Mouse (Mus musculus) myocyte (in vitro differentiated cells): ENCODE measurements at regions not wholly inside any gene's neighbourhood (a gene's known extent, or its start where the extent isn't known, plus 50 kb on each side); places are given as distances from the start of the nearest gene placed in this dataset.

Source experiments
- H3K27me3 ChIP-seq: one replicate; pipeline ENCODE4 v1.6.1; 2011; ENCODE audit not compliant: control insufficient read depth, insufficient read depth, insufficient read length
- H3K36me3 ChIP-seq: one replicate; pipeline ENCODE4 v1.6.1; 2011; ENCODE audit not compliant: control insufficient read depth, insufficient read depth
- H3K4me2 ChIP-seq: one replicate; pipeline ENCODE4 v1.6.1; 2011; ENCODE audit warnings: low read depth, control low read depth
- H3K4me3 ChIP-seq: one replicate; pipeline ENCODE4 v1.5.1; 2011; ENCODE audit warnings: mild to moderate bottlenecking, control low read depth, moderate library complexity
- H3K79me2 ChIP-seq: one replicate; pipeline ENCODE4 v1.6.1; 2011; ENCODE audit not compliant: control insufficient read depth, insufficient read depth
- H3ac ChIP-seq: one replicate; pipeline ENCODE4 v1.6.1; 2011; ENCODE audit not compliant: control insufficient read depth, insufficient read length
- CEBPB ChIP-seq: IDR thresholded peaks from 2 replicates; pipeline ENCODE4 v1.6.1; 2011; ENCODE audit warnings: mild to moderate bottlenecking, moderate library complexity; ENCODE audit not compliant: poor library complexity, insufficient read depth, severe bottlenecking
- E2F4 ChIP-seq: IDR thresholded peaks from one replicate; pipeline ENCODE4 v1.6.1; 2011; ENCODE audit warnings: mild to moderate bottlenecking, control low read depth, moderate library complexity; ENCODE audit not compliant: insufficient read depth
- MAX ChIP-seq: IDR thresholded peaks from one replicate; pipeline ENCODE4 v1.6.1; 2011; ENCODE audit warnings: low read depth, mild to moderate bottlenecking, control low read depth
- MYOG ChIP-seq, 3 experiments: IDR thresholded peaks; one replicate each; pipeline ENCODE4 v1.6.1; 2011; ENCODE audit warnings: control low read depth in 2 of 3, low read depth in 2 of 3, mild to moderate bottlenecking in 2 of 3; ENCODE audit not compliant: insufficient read length in 2 of 3, control insufficient read depth in 1 of 3, insufficient read depth in 1 of 3
- REST ChIP-seq: IDR thresholded peaks from one replicate; pipeline ENCODE4 v1.6.1; 2011; ENCODE audit warnings: mild to moderate bottlenecking, control low read depth, moderate library complexity; ENCODE audit not compliant: insufficient read depth, insufficient read length
- SRF ChIP-seq: IDR thresholded peaks from one replicate; pipeline ENCODE4 v1.6.1; 2011; ENCODE audit warnings: low read depth; ENCODE audit not compliant: control insufficient read depth, insufficient read length
- TCF12 ChIP-seq: IDR thresholded peaks from one replicate; pipeline ENCODE4 v1.6.1; 2011; ENCODE audit warnings: mild to moderate bottlenecking, control low read depth; ENCODE audit not compliant: poor library complexity, insufficient read depth, severe bottlenecking
- TCF3 ChIP-seq: IDR thresholded peaks from one replicate; pipeline ENCODE4 v1.6.1; 2011; ENCODE audit warnings: low read depth, control low read depth; ENCODE audit not compliant: insufficient read length
- USF1 ChIP-seq: IDR thresholded peaks from one replicate; pipeline ENCODE4 v1.6.1; 2011; ENCODE audit warnings: low read depth, mild to moderate bottlenecking, control low read depth, moderate library complexity

DNA sequence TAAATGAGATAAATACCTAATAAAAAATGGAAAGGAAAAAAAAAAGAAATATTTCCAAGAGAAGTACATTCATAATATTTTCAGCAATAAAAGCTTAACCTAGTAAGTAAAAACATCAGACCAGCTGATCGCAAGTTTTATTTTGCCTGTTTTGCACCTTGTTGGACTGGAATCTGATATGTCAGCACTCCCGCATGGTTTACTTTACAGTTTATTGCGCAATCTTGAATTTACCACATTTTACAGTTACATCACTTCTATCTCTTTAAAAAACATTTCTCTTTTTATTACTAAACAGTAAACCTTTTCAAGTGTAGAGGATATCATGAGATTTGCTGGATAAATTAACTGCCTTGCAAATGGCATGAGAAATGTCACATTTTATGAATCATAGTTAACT is 669.1 kb upstream of the Slitrk1 start:
- H3K36me3 ChIP-seq: no peaks in the 10 kb centered on the region
- no peak overlapping the region for H3K4me2 ChIP-seq
- H3K4me3 ChIP-seq: no peak overlapping the region
- TF ChIP-seq MAX (no peak), CEBPB (peak; percentile 92)
- H3K27me3 ChIP-seq: no peaks in the 10 kb centered on the region
- no peaks in the 10 kb centered on the region for H3K79me2 ChIP-seq
- no peak overlapping the region for H3ac ChIP-seq

- no peaks in the 10 kb centered on the region for H3K27me3 ChIP-seq
- no peaks in the 10 kb centered on the region for H3K79me2 ChIP-seq
- no peaks in the 10 kb centered on the region for H3K36me3 ChIP-seq
- H3ac ChIP-seq: no peak overlapping the region
- TF ChIP-seq E2F4 (no peak), USF1 (no peak), MAX (no peak), TCF3 (no peak), MYOG (IDR thresholded peaks at IDR 0.05; ENCODE audit: control insufficient read depth in 1 of 3, insufficient read depth in 1 of 3, insufficient read length in 2 of 3, low read depth in 2 of 3) (no peak), CEBPB (no peak)
- no peak overlapping the region for H3K4me3 ChIP-seq
- no peak overlapping the region for H3K4me2 ChIP-seq
Observed at GRCm38 (mm10) chr14:109579672-109580071, 665.7 kb upstream of the Slitrk1 start.

DNA sequence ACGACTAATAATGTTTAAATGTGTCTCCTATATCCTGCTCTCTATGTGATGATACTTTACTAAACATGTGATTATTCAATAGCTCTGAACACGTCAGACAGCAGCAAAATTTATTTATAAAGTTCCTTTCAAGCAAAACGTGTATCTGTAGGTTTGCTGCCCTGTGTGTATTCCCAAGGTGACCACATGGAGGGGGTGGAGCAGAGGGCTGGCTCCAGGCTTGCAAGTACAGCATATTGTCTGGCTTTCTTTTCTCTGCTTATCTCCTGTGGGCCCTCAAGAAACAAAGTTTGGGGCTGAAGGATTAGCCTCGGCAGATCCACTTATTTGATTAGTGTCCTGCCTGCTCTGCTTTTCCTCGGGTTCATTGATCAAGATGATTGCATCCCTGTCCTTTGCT is 636.6 kb upstream of the Slitrk1 start:
- no peak overlapping the region for H3K4me2 ChIP-seq

DNA sequence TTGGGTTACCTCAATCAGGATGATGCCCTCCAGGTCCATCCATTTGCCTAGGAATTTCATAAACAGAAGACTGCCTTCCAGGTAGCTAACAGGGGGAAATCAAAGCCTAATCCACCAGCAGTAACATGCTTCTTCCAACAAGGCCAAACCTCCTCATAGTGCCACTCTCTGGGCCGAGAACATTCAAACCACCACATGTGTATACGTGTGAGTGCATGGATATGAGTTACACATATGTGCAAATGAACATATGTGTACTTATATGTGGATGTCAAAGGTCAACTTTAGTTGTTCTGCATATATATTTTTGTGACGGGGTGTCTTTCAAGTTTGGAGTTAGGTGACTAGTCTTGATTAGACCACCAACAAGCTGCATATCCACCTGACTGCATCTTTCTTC is 601.0 kb upstream of the Slitrk1 start:
- no peak overlapping the region for H3K4me3 ChIP-seq
- H3K36me3 ChIP-seq: no peaks in the 10 kb centered on the region
- no peaks in the 10 kb centered on the region for H3K27me3 ChIP-seq
- H3ac ChIP-seq: no peak overlapping the region
- H3K4me2 ChIP-seq: no peak overlapping the region
- H3K79me2 ChIP-seq: no peaks in the 10 kb centered on the region
- TF ChIP-seq MAX (no peak), REST (no peak)

More for the DNA sequence above, 636.6 kb upstream of the Slitrk1 start:
- no peaks in the 10 kb centered on the region for H3K27me3 ChIP-seq
- H3K4me3 ChIP-seq: no peak overlapping the region
- no peaks in the 10 kb centered on the region for H3K79me2 ChIP-seq
- no peak overlapping the region for H3ac ChIP-seq
- no peak for TF ChIP-seq CEBPB
- TF ChIP-seq TCF12: no peak
- no peak for TF ChIP-seq E2F4
- no peak for TF ChIP-seq USF1
- no peak for TF ChIP-seq SRF
- H3K36me3 ChIP-seq: no peaks in the 10 kb centered on the region
